Mouse (Mus musculus): ENCODE results near the gene 4930407I10Rik.

Gene 4930407I10Rik

DNA sequence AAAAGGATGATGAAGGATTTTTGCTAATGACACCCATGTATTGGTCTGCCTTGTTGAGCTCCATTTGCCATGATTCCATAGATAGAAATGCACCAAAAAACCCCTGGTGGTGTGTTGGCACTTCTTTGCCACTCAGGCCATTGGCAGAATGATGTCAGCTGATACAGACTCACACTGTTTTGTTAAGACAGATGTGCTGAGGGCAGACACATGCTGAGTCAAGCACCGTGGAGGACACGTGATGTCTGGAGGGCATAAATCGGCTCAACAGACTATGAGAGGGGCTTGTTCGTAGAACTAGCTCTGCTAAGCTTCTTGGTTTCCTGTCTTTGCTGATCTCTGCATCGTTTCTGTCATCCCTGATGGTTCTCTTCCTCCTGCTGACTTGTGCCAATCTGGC lies 6.4 kb upstream of the 4930407I10Rik start:
- no peak for DNase-seq (ENCODE audit: low spot score in 2 of 2)

DNA sequence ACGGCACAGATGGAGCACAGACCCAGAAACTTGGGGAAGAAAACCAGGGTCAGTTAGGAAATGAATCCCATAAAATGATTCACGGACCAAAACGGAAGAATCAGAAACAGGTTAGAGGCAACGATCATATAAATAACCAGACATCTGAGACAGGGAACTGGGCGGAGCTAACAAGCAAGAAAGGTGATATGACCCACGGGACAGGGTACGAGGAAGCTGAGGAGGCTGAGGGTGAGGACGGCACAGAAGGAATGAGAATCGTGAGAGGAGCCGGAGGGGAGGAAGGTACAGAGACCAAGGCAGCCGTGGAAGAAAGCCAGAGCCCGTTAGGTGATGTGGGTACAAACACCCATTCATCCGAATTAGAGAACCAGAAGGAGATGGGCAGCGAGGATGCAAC lies 5.0 kb downstream of the 4930407I10Rik start:
- no peak for DNase-seq (ENCODE audit: low spot score in 2 of 2)

DNA sequence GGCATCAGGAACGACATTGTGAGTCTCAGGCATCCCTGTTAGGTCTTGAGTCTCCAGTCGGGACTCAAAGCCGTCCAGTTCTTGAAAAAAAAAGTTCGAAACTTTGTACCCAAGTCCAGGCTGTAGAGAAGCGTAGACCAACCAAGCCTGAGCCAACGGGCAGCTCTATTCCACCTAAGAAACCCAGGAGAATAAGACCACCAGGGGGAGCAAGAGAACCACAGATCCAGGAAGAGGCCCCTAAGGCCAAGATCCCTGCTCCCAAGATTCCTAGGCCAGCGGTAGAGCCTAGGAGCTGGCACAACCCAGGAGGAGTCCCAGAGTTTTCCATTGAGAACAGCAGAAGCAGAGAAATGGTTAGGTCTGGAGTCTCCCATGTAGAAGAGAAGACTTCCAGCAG lies 6.6 kb downstream of the 4930407I10Rik start:
- peak; percentile 32 to 55 for DNase-seq (ENCODE audit: low spot score in 2 of 2)

DNA sequence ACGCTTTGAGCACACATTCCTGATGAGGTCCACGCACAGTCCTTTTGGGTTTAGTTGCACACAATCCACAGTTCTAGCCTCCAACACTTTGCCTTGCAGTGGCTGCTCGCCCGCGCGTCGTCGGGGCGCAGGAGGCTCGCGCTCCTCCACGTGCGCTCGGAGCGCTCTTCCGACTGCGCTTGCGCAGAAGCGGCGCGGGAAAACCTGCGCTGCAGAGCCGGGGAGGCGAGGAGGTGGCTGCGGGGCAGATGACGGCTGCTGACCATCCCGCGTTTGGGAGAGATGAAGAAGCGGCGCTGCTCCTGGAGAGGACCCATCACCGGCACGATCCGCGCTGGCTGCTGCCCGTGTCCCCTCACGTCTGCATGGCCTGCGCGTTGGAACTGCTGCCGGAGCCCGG lies 10.9 kb downstream of the 4930407I10Rik start, which contains the start of gene Mei1:
Gene Mei1, plus strand, starts transcription at position 99 of the 400 bp plus-strand sequence.
- DNase-seq (ENCODE audit: low spot score in 2 of 2) = no peak

DNA sequence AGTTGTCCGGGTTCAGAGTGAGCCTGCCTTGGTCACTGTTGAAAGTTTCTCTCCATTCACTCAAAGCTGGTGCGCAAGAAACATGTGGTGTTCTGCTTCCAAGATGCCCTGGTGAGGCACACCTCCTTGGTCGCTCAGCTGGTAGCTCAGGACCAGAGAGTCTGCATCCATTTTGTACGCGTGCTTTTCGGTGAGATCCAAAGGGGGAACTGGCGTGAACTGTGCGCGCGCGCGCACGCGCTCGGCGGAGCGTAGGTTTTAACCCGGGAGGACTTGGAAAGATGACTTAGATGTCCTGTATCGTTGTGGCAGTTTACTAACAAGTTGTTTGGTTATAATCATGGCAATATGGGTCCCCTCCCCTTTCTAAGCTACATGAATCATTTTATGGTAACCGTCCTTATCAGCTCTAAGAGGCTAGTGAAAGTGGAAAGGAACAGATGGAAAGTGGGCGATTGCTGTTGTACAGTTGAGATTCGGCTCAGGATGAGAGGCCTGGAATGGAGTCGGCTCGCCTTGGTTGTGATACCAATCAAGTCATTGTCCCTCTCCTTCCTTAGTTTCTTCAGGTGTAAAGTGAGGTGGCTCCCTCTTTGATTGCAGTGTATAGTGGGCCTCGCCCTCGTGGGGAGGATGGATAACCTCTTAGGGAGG lies 13.0 kb downstream of the 4930407I10Rik start:
- no peak for DNase-seq (ENCODE audit: low spot score in 2 of 2)

DNA sequence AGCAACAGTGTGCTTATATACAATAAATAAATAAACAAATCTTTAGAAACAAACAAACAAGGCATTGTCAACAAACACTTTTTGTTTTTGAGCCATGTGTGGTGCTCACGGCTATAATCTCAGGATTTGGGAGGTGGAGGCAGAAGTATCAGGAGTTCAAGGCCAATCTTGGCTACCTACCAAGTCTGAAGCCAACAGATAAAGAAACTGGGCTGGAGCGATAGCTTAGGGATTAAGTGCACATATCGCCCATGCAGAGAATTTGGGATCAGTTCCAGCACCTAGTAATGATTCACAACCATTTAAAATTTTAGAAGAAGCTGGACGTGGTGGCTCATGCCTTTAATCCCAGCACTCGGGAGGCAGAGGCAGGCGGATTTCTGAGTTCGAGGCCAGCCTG lies 14.5 kb downstream of the 4930407I10Rik start:
- no peak for DNase-seq (ENCODE audit: low spot score in 2 of 2)

DNA sequence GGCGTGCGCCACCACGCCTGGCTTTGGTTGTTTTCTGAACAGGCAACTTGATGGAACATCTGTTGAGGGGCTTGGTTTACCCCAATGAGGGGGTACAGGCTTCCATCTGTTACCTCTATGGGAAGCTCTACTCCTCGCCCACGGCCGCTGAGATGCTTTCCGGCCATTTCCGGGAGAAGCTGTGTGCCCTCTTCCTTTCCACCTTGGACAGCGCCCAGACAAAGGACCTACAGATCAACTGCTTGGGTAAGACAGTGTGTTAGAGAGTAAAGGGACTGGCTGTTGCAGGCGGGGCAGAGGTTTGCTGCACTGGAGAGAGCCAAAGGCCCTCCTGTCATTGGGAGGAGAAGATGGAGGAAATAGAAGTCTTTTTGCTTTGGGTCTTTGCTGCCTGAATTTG lies 20.9 kb downstream of the 4930407I10Rik start:
- no peak for DNase-seq (ENCODE audit: low spot score in 2 of 2)

DNA sequence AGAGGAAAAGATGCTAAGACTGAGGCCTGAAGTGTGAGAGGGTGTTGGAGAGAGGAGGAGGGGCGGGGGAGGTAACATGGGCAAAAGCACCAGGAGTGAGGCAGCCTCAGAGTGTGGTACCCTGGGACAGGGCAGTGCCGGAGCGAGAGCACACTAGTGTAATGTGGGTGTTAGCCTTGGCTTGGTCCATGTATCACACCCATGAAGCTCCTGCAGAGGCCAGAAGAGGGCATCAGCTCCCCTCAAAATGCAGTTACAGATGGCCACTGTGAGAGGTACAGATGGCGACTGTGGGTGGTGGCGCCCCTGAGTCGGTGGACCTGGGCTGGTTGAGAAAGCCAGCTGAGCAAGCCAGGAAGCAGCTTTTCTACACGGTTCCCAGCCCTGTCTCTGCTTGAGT lies 22.2 kb downstream of the 4930407I10Rik start:
- DNase-seq (ENCODE audit: low spot score in 2 of 2) = peak in 1 of 2 experiments; percentile 34

DNA sequence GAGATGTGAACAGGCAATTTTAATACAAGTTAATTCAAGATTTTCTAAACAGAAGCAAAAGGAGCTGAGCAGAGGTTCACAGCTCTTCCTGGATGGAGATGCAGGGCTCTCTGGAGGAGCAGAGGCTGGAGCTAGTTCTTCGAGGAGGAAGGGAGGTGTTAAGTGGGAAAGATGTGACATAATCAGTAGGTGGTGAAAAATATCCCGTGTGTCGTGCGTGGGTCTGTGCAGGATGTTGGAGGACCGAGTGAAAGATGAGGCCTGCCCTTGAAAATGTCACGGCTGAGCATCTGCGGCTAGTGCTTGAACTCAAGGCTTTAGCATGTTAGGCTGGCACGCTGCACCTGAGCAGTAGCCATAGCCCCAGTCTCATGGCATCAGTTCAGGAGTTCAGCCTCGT lies 26.7 kb downstream of the 4930407I10Rik start:
- no peak for DNase-seq (ENCODE audit: low spot score in 2 of 2)

DNA sequence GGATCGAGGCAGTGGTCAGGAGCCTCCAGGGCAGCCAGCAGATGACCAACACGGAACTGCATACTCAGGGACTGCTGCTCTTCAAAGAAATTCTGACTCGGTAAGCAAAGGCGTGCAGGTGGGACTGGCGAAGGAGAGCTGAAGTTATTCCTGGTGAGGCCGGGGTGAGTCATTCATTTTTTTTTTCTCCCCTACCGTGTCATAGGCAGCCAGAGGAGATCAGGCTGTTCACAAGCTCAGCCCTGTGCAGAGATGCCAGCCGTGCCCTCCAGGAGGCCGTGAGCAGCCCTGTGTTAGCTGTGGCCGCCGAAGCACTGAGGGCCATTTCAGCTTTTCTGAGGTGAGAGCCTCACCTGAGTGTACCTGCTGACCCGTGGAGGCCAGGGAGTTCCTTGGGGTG lies 27.2 kb downstream of the 4930407I10Rik start:
- DNase-seq (ENCODE audit: low spot score in 2 of 2) = no peak

DNA sequence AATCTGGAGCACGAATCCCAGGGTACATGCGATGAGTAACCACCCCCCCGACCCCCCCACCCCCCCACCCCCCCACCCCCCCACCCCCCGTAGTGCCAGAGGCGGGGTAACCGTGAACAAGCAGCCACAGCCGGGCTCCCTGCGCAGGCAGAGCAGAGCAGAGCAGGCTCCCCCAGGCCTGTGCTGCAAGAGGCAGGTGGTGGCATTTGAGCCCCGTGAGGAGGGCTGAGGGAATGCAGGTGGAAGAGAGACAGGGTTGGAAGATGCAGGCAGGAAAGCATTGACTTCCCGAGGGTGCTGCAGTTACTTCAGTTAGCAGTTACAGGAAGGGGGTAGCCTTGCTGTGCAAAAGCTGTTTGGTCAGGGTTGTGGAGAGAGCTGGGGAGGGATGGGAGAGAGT lies 28.3 kb downstream of the 4930407I10Rik start:
- no peak for DNase-seq (ENCODE audit: low spot score in 2 of 2)

DNA sequence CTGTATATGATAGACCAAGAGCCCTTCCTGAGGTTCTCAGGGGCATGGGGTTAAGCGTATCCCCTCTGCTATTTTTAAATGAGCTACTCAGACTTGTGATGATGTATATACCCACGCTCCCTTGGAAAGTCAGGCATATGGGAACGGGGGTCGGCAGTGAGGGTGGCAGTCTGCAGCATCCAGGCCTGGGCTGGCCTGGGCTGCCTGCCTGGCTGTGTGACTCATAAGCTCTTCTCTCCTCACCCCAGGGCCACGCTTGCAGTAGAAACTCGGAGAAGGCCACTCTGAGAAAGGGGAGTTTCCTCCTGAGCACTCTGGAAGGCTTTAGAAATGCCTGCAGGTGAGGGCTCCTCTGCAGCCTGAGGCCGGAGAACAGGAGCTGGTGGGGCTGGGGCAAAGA lies 32.1 kb downstream of the 4930407I10Rik start:
- DNase-seq (ENCODE audit: low spot score in 2 of 2) = no peak

DNA sequence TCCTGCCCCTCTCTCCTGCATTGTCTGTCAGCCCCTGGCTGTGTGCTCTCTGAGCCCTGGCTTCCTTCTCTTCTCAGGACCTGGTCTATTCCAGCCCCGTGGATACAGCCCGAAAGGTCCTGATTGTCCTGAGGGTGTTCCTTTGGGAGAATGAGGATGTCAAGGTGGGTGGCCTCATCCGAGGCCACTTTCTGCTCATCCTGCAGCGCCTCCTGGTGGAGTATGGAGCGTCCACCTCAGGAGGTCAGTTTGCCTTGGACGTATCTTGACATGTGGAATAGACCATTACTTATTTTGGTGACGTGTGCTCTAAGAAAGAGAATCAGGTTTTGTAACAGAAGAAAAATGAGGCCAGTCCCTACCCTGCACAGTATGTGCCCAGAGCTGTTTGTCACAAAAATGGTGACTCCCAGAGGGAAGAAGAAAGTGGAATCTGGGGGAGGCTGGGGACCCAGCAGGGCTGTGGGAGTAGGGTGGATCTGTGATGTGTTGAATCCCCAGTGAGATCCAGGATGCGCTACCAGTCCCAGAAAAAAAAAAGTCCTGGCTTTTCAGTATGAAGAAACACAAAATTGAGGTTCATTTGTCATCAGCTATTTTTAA lies 48.1 kb downstream of the 4930407I10Rik start:
- no peak for DNase-seq (ENCODE audit: low spot score in 2 of 2)
